Mouse (Mus musculus) forebrain, embryonic 14.5 days (tissue): Measurements from ENCODE around the gene Slc6a2. TPM values are rescaled to one million over a fixed set of nuclear protein-coding genes. Genes with fewer than 3 reads are reported as not detected.

Experiments used
- ATAC-seq: fragments of 200-750 bp; cut with Nextera tagmentation; 2 replicates; pipeline ENCODE4 v1.8.0; 2017; ENCODE audit warnings: mild to moderate bottlenecking, moderate library complexity
- DNase-seq: peaks from one replicate; pipeline ENCODE4 v3.0.0-alpha.2; 2015; ENCODE audit warnings: low spot score
- H3K27ac ChIP-seq: fragments of 300-500 bp; sonication (generic); 2 replicates; pipeline ENCODE4 v1.5.1; 2014; ENCODE audit warnings: low read depth, mild to moderate bottlenecking, control low read depth, low read length, moderate library complexity
- H3K27me3 ChIP-seq: fragments of 300-500 bp; sonication (generic); replicated peaks from 2 replicates; pipeline ENCODE4 v1.6.1; 2014; ENCODE audit warnings: low read length, control low read depth, mixed read lengths; ENCODE audit not compliant: control insufficient read depth, insufficient read depth
- H3K36me3 ChIP-seq: fragments of 300-500 bp; sonication (generic); 2 replicates; pipeline ENCODE4 v1.6.1; 2014; ENCODE audit warnings: low read length, control low read depth; ENCODE audit not compliant: control insufficient read depth, insufficient read depth
- H3K4me1 ChIP-seq: fragments of 300-500 bp; sonication (generic); 2 replicates; pipeline ENCODE4 v1.6.1; 2014; ENCODE audit warnings: antibody characterized with exemption, low read length, control low read depth; ENCODE audit not compliant: control insufficient read depth, insufficient read depth
- H3K4me2 ChIP-seq: fragments of 300-500 bp; sonication (generic); 2 replicates; pipeline ENCODE4 v1.6.1; 2014; ENCODE audit warnings: mild to moderate bottlenecking, control low read depth, low read length
- H3K4me3 ChIP-seq: fragments of 300-500 bp; sonication (generic); 2 replicates; pipeline ENCODE4 v1.5.1; 2014; ENCODE audit warnings: low read depth, low read length, control low read depth
- H3K9ac ChIP-seq: fragments of 300-500 bp; sonication (generic); 2 replicates; pipeline ENCODE4 v1.6.1; 2014; ENCODE audit warnings: mild to moderate bottlenecking, low read length, control low read depth, moderate library complexity
- H3K9me3 ChIP-seq: fragments of 300-500 bp; sonication (generic); replicated peaks from 2 replicates; pipeline ENCODE4 v1.6.1; 2016; ENCODE audit warnings: low read length, control low read depth, mixed read lengths; ENCODE audit not compliant: control insufficient read depth
- WGBS: fragments of 180-500 bp; shearing (Covaris S2); extraction: QIAGEN DNeasy Blood & Tissue Kit; methylation state at CpG from one replicate; pipeline ENCODE4 v1.1.7; 2014; 5-methylcytosine and 5-hydroxymethylcytosine counted together
- polyA plus RNA-seq: library from polyadenylated mRNA; unstranded; fragments of >200 nt; fragmentation: Nextera tagmentation; extraction: Ambion mirVana; gene quantifications from 2 replicates; pipeline ENCODE4 v1.2.1, GENCODE M21; 2014

The Slc6a2 gene
- polyA plus RNA-seq, 1 experiment from 2014 or later = not detected

- no peak for ATAC-seq
- no peak overlapping the region for H3K4me3 ChIP-seq
- whole genome bisulfite sequencing = 90% methylated on average over 5 of the region's 5 CpGs
- H3K27ac ChIP-seq = no peak overlapping the region
- H3K9ac ChIP-seq = no peak overlapping the region
- H3K4me2 ChIP-seq = no peak overlapping the region
- H3K27me3 ChIP-seq = no peaks in the 10 kb centered on the region
- H3K9me3 ChIP-seq = no peaks in the 10 kb centered on the region
- no peaks in the 10 kb centered on the region for H3K4me1 ChIP-seq
- DNase-seq = no peak
- no peaks in the 10 kb centered on the region for H3K36me3 ChIP-seq
Measured at GRCm38 (mm10) chr8:92954044-92954443, 5.8 kb upstream of the Slc6a2 start.

- Histone ChIP-seq H3K9ac (peak overlapping the region; percentile 37; the same call in 1 of the 2 replicates), H3K36me3 (no peaks in the 10 kb centered on the region), H3K4me1 (0 out of 2 replicates have a peak, but pooled peaks cover 4% of the 10 kb centered on the region), H3K4me3 (peak overlapping the region; percentile 24), H3K9me3 (no peaks in the 10 kb centered on the region), H3K27ac (no peak overlapping the region), H3K4me2 (peak overlapping the region; percentile 52), H3K27me3 (peaks cover 34% of the 10 kb centered on the region)
- ATAC-seq = no peak
- no peak for DNase-seq
- WGBS = under 1% methylated on average over 42 of the region's 42 CpGs
Measured at GRCm38 (mm10) chr8:92960451-92960911, 602 bp downstream of the Slc6a2 start.

- ATAC-seq (no peak), DNase-seq (no peak)
- WGBS = 4% methylated on average over 25 of the region's 25 CpGs
- Histone ChIP-seq H3K4me2 (peak overlapping the region; percentile 52), H3K27ac (no peak overlapping the region), H3K27me3 (peaks cover 34% of the 10 kb centered on the region), H3K4me3 (peak overlapping the region; percentile 24), H3K9me3 (no peaks in the 10 kb centered on the region), H3K9ac (no peak overlapping the region), H3K36me3 (no peaks in the 10 kb centered on the region), H3K4me1 (0 out of 2 replicates have a peak, but pooled peaks cover 4% of the 10 kb centered on the region)
Measured at GRCm38 (mm10) chr8:92961088-92961487, 1.2 kb downstream of the Slc6a2 start.

GRCm38 (mm10) chr8:92964556-92964955, 4.7 kb downstream of the Slc6a2 start:
- WGBS = 78% methylated on average over 2 of the region's 2 CpGs
- Histone ChIP-seq H3K4me2 (no peak overlapping the region), H3K4me3 (no peak overlapping the region), H3K9ac (no peak overlapping the region), H3K27me3 (peaks cover 31% of the 10 kb centered on the region), H3K9me3 (no peaks in the 10 kb centered on the region), H3K4me1 (0 out of 2 replicates have a peak, but pooled peaks cover 4% of the 10 kb centered on the region), H3K27ac (no peak overlapping the region), H3K36me3 (no peaks in the 10 kb centered on the region)
- DNase-seq (no peak), ATAC-seq (no peak)

- no peak overlapping the region for H3K4me3 ChIP-seq
- H3K36me3 ChIP-seq = no peaks in the 10 kb centered on the region
- H3K27ac ChIP-seq = no peak overlapping the region
- H3K9me3 ChIP-seq = no peaks in the 10 kb centered on the region
- H3K4me1 ChIP-seq = peaks cover 3% of the 10 kb centered on the region; the same call in 1 of the 2 replicates
- H3K27me3 ChIP-seq = no peaks in the 10 kb centered on the region
- ATAC-seq (peak; percentile 46; the same call in 1 of the 2 replicates), DNase-seq (peak; percentile 42)
- WGBS = 66% methylated on average over 5 of the region's 5 CpGs
- H3K4me2 ChIP-seq = no peak overlapping the region
- H3K9ac ChIP-seq = no peak overlapping the region
Measured at GRCm38 (mm10) chr8:92972949-92973348, 13.1 kb downstream of the Slc6a2 start.

- H3K36me3 ChIP-seq = no peaks in the 10 kb centered on the region
Measured at GRCm38 (mm10) chr8:92976656-92977055, 16.8 kb downstream of the Slc6a2 start.

GRCm38 (mm10) chr8:92982491-92982890, 22.6 kb downstream of the Slc6a2 start:
- H3K27me3 ChIP-seq = no peaks in the 10 kb centered on the region
- no peak for DNase-seq
- H3K9ac ChIP-seq = no peak overlapping the region
- no peak overlapping the region for H3K27ac ChIP-seq
- no peak overlapping the region for H3K4me3 ChIP-seq
- no peak overlapping the region for H3K4me2 ChIP-seq
- no peaks in the 10 kb centered on the region for H3K9me3 ChIP-seq
- H3K4me1 ChIP-seq = no peaks in the 10 kb centered on the region
- 81% methylated on average over 3 of the region's 3 CpGs for WGBS
- ATAC-seq = no peak
- H3K36me3 ChIP-seq = no peaks in the 10 kb centered on the region

More at GRCm38 (mm10) chr8:92976656-92977055, 16.8 kb downstream of the Slc6a2 start:
- no peak for DNase-seq
- no peak overlapping the region for H3K4me2 ChIP-seq
- ATAC-seq = no peak
- no peaks in the 10 kb centered on the region for H3K9me3 ChIP-seq
- no peak overlapping the region for H3K27ac ChIP-seq
- H3K4me3 ChIP-seq = no peak overlapping the region
- no peak overlapping the region for H3K9ac ChIP-seq
- 95% methylated on average over 5 of the region's 5 CpGs for WGBS
- H3K27me3 ChIP-seq = no peaks in the 10 kb centered on the region
- peaks cover 3% of the 10 kb centered on the region; the same call in 1 of the 2 replicates for H3K4me1 ChIP-seq

GRCm38 (mm10) chr8:92984376-92984775, 24.5 kb downstream of the Slc6a2 start:
- Histone ChIP-seq H3K27ac (no peak overlapping the region), H3K27me3 (no peaks in the 10 kb centered on the region), H3K9ac (no peak overlapping the region), H3K36me3 (no peaks in the 10 kb centered on the region), H3K4me1 (no peaks in the 10 kb centered on the region), H3K4me3 (no peak overlapping the region), H3K9me3 (no peaks in the 10 kb centered on the region), H3K4me2 (no peak overlapping the region)
- WGBS = 75% methylated on average over 2 of the region's 2 CpGs
- ATAC-seq (no peak), DNase-seq (no peak)

- ATAC-seq (no peak), DNase-seq (peak; percentile 39)
- no peaks in the 10 kb centered on the region for H3K36me3 ChIP-seq
- 28% methylated on average over 5 of the region's 5 CpGs for WGBS
- no peaks in the 10 kb centered on the region for H3K4me1 ChIP-seq
- no peak overlapping the region for H3K4me3 ChIP-seq
- no peaks in the 10 kb centered on the region for H3K9me3 ChIP-seq
- no peak overlapping the region for H3K27ac ChIP-seq
- no peak overlapping the region for H3K9ac ChIP-seq
- H3K4me2 ChIP-seq = no peak overlapping the region
- H3K27me3 ChIP-seq = no peaks in the 10 kb centered on the region
Measured at GRCm38 (mm10) chr8:92996840-92997239, 37.0 kb downstream of the Slc6a2 start.
